Mouse (Mus musculus): ENCODE data around the gene Myh13.

The Myh13 gene

GRCm38 (mm10) chr11:67321358-67321757, at the start of gene Myh13:
TSS of gene Myh13 (plus strand) at chr11:67321658.
- DNase-seq, result no peak

- DNase-seq, result no peak
These were observed 44.8 kb upstream of the Myh13 start, which contains the start of gene Myh8 for GRCm38 (mm10) chr11:67276601-67277174. TSS of gene Myh8 (plus strand) at chr11:67277124.

GRCm38 (mm10) chr11:67293440-67293839, 28.0 kb upstream of the Myh13 start:
- no peak for DNase-seq

GRCm38 (mm10) chr11:67313733-67314452, 7.6 kb upstream of the Myh13 start:
- peak; percentile 10 for DNase-seq

- DNase-seq, result no peak
These were observed 5.1 kb downstream of the Myh13 start for GRCm38 (mm10) chr11:67326536-67326935.

- no peak for DNase-seq
These were observed 23.1 kb downstream of the Myh13 start for GRCm38 (mm10) chr11:67344556-67344955.

- no peak for DNase-seq
These were observed 23.9 kb downstream of the Myh13 start for GRCm38 (mm10) chr11:67345186-67345855.

GRCm38 (mm10) chr11:67345856-67346236, 24.4 kb downstream of the Myh13 start:
- DNase-seq, result no peak

GRCm38 (mm10) chr11:67350153-67350768, 28.8 kb downstream of the Myh13 start:
- DNase-seq, result peak; percentile 76

GRCm38 (mm10) chr11:67353011-67353410, 31.6 kb downstream of the Myh13 start:
- peak; percentile 30 for DNase-seq

GRCm38 (mm10) chr11:67358031-67358430, 36.6 kb downstream of the Myh13 start:
- DNase-seq, result no peak

GRCm38 (mm10) chr11:67362236-67362635, 40.8 kb downstream of the Myh13 start:
- DNase-seq, result no peak

- DNase-seq, result no peak
These were observed 43.1 kb downstream of the Myh13 start for GRCm38 (mm10) chr11:67364551-67364950.

GRCm38 (mm10) chr11:67364986-67365721, 43.7 kb downstream of the Myh13 start:
- DNase-seq, result no peak

- peak; percentile 82 for DNase-seq
These were observed 45.5 kb downstream of the Myh13 start for GRCm38 (mm10) chr11:67366936-67367335.

- DNase-seq, result peak; percentile 64
These were observed 51.9 kb downstream of the Myh13 start for GRCm38 (mm10) chr11:67373333-67373732.

- peak; percentile 67 for DNase-seq
These were observed 54.9 kb downstream of the Myh13 start for GRCm38 (mm10) chr11:67376308-67376707.

- peak; percentile 58 for DNase-seq
These were observed 58.4 kb downstream of the Myh13 start for GRCm38 (mm10) chr11:67379703-67380510.

- DNase-seq, result no peak
These were observed 60.4 kb downstream of the Myh13 start for GRCm38 (mm10) chr11:67381833-67382232.

- no peak for DNase-seq
These were observed 63.2 kb downstream of the Myh13 start for GRCm38 (mm10) chr11:67384653-67385052.

GRCm38 (mm10) chr11:67386815-67387415, 65.5 kb downstream of the Myh13 start:
- no peak for DNase-seq

All from retina, postnatal 1 day (tissue).